Mouse (Mus musculus) myocyte (in vitro differentiated cells): Measurements from ENCODE around the gene Morn3.

Source experiments
- CEBPB ChIP-seq: IDR thresholded peaks from 2 replicates; pipeline ENCODE4 v1.6.1; 2011; ENCODE audit warnings: mild to moderate bottlenecking, moderate library complexity; ENCODE audit not compliant: poor library complexity, insufficient read depth, severe bottlenecking
- MAX ChIP-seq: IDR thresholded peaks from one replicate; pipeline ENCODE4 v1.6.1; 2011; ENCODE audit warnings: low read depth, mild to moderate bottlenecking, control low read depth
- MYOD1 ChIP-seq, 3 experiments: IDR thresholded peaks; one replicate each; pipeline ENCODE4 v1.6.1; 2011; ENCODE audit warnings: control low read depth in 2 of 3, low read depth in 2 of 3, mild to moderate bottlenecking in 2 of 3, moderate library complexity in 1 of 3; ENCODE audit not compliant: insufficient read length in 2 of 3, control insufficient read depth in 1 of 3
- POLR2A ChIP-seq: IDR thresholded peaks from one replicate; pipeline ENCODE4 v1.6.1; 2011; ENCODE audit warnings: low read depth, mild to moderate bottlenecking, control low read depth, moderate library complexity; ENCODE audit not compliant: insufficient read length
- TCF12 ChIP-seq: IDR thresholded peaks from one replicate; pipeline ENCODE4 v1.6.1; 2011; ENCODE audit warnings: mild to moderate bottlenecking, control low read depth; ENCODE audit not compliant: poor library complexity, insufficient read depth, severe bottlenecking
- TCF3 ChIP-seq: IDR thresholded peaks from one replicate; pipeline ENCODE4 v1.6.1; 2011; ENCODE audit warnings: low read depth, control low read depth; ENCODE audit not compliant: insufficient read length
- USF1 ChIP-seq: IDR thresholded peaks from one replicate; pipeline ENCODE4 v1.6.1; 2011; ENCODE audit warnings: low read depth, mild to moderate bottlenecking, control low read depth, moderate library complexity

DNA sequence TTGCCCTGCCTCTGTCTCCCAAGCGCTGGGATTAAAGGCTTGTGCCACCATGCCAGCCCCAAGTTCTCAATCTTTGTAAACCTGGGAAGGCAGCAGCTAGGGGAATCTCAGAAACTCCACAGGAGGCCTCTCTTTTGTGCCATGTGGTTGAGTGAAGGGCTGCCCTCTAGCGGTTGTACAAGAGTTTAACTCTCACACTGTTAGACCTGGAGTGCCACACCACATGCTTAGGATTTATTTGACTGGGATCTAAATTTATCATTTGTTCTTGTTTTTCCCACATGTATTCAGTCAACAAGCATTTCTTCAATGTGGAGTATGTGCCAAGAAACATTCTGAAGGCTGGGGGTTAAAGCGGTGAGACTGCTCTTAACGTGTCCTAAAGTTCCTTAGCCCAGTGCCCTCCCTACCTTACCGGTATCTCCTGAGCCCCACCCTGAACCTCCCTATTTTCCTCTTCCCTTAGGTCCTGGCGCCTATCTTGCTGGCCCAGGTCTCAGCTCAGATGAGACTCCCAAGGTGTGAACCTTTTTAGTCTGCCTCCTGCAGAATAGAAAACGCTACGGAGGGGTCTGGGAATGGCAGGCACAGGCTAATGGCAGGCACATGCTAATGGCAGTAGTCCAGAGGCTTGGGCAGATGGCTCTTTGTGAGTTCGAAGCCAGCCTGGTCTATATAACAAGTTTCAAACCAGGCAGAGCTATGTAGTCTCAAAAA lies 33.1 kb downstream of the Morn3 start:
- TF ChIP-seq MYOD1 (IDR thresholded peaks at IDR 0.05; ENCODE audit: control insufficient read depth in 1 of 3, insufficient read length in 2 of 3, low read depth in 2 of 3) (no peak), TCF3 (no peak), POLR2A (no peak), USF1 (peak; percentile 39), CEBPB (no peak), TCF12 (no peak), MAX (peak; percentile 28)
